Mouse (Mus musculus) embryo, embryonic 10.5 days (tissue): ENCODE results near the gene Itpr2.

Experiments
- DNase-seq: peaks from one replicate; pipeline ENCODE4 v3.0.0-alpha.2; 2015; ENCODE audit warnings: low spot score

Gene Itpr2

DNA sequence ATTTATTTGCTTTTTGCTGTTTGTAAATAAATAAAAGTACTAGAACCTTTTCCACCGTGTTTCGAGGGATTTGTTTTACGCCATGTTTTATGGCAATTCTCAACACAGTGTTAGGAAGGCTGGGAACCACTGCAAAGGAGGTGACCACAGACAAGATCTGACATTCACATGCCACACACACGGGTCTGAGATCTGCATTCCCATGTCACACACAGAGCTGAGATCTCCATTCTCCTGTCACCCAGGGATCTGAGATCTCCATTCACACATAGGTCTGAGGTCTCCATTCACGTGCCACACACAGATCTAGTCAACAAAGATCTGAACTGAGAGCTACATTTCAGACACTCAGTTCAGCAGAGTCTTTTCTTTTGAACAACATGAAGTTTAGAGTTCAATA, 282.0 kb downstream of the Itpr2 start:
- DNase-seq = no peak

DNA sequence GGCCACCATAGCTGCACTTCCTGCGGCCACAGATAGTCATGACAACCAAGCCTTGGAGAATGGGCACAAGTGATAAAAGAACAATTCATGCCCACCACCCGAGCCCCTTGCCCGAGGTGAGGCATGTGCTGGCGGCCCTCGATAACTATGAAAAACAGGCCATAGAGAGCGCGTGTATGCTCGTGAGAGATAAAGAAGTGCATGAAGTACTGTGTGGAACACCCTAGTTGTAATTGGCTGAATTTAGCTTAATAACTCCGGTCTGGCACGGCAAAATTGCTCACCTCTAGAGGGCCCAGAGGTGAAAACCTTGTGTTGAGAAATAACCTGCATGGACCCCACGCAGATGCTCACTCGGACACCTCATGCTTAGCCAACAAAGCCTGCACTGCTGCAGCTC, 282.5 kb downstream of the Itpr2 start:
- no peak for DNase-seq

DNA sequence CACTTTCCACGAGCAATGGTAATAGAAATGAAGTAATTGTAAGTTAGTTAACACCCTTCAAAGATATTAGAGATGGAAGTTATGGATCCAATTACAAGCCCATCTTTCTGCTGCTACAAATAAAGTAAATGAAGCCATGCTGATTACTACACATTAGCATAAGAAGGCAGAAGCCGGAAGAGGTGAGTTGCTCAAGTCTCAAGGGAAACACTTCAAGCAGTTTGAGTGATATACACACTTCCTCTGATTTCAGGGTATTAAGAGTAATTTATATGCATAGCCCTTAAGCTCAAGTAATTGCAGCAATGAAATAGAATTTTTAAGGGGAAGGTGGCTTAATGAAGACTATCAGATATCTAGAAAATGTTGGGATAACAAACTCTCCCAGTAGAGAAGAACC, 286.7 kb downstream of the Itpr2 start:
- DNase-seq = no peak

DNA sequence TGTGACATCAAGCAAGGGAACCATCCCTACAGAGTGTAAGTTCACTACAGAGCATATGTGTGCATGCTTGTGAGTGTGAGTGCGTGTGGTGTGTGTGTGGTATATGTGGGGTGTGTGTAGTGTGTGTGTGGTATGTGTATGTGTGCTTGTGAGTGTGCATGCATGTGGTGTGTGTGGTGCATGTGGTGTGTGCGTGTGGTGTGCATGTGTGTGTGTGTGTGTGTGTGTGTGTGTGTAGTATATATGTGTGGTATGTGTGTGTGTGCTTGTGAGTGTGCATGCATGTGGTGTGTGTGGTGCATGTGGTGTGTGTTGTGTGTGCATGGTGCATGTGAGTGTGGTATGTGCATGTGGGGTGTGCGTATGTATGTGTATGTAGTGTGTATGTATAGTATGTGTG, 289.7 kb downstream of the Itpr2 start:
- DNase-seq = no peak

- DNase-seq = no peak
These were observed 290.8 kb downstream of the Itpr2 start for GRCm38 (mm10) chr6:146211233-146211632.

DNA sequence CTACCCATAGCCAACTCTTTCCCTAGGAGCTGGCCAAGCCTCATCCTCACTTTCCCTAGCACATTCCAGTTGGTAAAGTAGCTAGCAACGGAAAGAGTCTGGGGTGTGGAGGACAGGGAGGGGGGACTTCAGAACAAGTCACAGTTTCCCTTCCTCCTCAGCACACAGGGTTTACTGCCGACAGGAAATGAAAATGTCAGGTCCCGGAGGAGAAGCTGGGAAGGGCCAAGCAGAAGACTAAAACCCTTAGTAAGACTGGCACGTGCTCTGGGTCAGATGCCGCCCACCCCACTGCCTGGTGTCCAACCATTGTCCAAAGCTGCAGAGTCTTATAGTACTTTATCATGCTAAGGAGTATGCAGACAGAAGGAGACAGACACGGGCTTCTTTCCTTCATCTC, 293.0 kb downstream of the Itpr2 start:
- DNase-seq = no peak

- DNase-seq = no peak
These were observed 294.6 kb downstream of the Itpr2 start for GRCm38 (mm10) chr6:146207204-146207959.

GRCm38 (mm10) chr6:146205136-146205535, 296.9 kb downstream of the Itpr2 start:
- no peak for DNase-seq

DNA sequence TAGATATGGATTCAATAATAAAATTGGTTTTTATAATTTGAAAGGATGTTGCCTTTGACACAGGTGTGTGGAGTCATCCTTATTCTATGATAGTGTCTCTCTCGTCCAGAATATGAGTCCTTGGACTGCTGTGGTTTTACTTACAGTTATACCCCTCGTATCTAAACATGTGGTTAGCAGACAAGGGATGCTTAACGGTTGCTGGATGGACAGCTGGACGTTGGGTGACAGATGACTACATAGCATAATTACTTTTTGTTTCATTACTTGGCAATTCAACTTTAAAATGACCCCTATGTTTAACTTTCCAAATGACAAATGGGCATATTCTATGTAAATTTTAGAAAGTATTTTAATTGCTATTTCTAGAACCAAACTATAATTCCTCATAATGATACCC, 297.6 kb downstream of the Itpr2 start:
- no peak for DNase-seq

GRCm38 (mm10) chr6:146197868-146198379, 304.1 kb downstream of the Itpr2 start:
- no peak for DNase-seq

GRCm38 (mm10) chr6:146196701-146197100, 305.3 kb downstream of the Itpr2 start:
- no peak for DNase-seq

- DNase-seq = no peak
These were observed 306.1 kb downstream of the Itpr2 start for GRCm38 (mm10) chr6:146195854-146196457.

- DNase-seq = no peak
These were observed 310.1 kb downstream of the Itpr2 start for GRCm38 (mm10) chr6:146191931-146192330.

DNA sequence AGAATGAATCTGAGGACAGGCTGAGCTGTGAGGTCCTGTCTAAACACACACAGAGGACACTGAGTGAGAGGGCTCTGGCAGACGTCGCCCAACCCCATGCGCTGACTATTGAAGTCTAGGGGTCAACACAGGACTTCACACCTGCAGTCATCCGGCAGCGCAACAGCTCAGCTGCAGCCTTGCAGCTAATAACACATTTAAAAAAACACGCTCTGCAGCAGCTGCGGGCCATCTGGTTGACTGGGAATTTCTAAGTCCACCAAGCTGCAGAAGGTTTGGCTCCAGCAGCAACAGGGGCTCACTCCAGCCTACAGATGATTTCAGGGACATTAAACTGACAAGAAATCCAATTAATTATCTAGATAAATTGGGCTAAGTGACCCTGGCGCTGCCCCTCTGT, 312.0 kb downstream of the Itpr2 start:
- DNase-seq = peak; percentile 65

DNA sequence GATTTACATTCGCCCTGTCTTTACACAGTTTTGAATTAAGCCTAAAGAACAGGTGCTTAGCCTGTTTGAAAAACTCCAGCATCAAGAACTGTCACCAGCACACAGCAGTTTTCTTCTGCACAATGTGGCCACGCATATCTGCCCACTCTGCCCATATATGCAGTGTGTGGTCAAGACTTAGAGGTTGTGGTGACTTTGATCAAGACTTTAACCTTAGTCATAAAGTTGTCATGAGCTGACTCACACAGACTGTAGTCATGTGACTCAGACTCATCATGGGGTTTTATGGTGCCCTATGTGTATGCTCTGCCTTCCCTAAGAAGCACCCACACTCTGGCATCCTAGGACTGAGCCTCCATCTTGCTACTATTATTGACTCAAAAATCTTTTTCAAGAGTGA, 316.5 kb downstream of the Itpr2 start:
- no peak for DNase-seq

DNA sequence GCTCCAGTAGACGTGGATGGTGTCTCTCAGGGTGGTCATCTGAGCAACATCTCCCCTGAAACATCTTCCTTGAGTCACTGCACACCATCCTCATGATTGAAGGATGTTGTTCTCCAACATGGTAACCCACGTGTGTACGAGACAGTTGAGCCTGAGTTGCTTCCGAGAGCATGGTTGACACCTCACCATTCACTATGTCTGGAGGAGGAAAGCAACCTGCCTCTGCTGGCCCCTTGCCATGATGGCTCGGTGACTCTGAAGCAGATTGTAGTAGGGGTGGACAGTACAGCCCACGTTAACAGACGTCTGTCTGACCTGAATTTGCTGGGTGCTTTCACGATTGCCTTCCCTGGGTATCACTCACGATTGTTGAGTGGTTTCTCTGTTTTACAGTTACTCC, 317.3 kb downstream of the Itpr2 start:
- no peak for DNase-seq

- no peak for DNase-seq
These were observed 327.3 kb downstream of the Itpr2 start for GRCm38 (mm10) chr6:146174644-146175250.

DNA sequence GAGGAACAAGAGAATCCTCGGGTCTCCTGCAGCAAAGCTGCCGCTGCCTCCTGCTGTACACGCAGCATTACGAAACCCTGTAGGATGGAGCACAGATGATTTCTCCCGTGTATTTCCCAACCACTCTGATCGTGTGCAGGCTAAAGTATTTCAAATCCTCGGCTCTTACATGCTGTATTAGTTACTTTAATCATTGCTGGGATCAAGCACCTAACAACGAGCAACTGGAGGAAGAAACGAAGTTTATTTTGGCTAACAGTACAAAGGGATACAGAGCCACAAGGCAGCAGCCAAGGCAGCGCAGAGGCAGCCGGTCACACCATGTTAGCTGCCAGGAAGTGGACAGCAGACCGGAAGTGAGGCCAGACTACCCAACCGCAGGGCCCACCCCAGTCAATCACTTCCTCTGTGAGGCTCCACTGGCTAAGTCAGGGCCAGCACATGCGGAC, 331.4 kb downstream of the Itpr2 start:
- DNase-seq = no peak

GRCm38 (mm10) chr6:146167207-146167606, 334.8 kb downstream of the Itpr2 start:
- DNase-seq = no peak

- no peak for DNase-seq
These were observed 342.4 kb downstream of the Itpr2 start for GRCm38 (mm10) chr6:146159641-146160040.

DNA sequence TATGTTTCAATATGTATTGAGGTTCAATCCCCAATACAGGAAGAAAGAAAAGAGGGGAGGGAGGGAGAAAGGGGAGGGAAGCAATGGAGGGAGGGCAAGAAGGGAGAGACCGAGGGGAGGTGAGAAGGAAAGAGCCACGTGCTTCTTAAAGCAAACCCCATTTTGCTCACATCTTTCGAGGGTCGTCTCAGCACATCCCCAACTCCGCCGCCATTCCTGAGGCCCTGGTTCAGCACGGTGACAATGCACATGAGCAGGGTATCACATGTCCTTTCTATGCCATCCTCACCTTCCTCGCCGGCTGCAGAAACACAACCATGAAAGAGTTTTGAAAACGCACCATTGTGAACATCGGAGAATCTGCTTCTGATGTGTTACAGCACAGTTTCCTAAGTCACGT, 343.3 kb downstream of the Itpr2 start:
- no peak for DNase-seq

DNA sequence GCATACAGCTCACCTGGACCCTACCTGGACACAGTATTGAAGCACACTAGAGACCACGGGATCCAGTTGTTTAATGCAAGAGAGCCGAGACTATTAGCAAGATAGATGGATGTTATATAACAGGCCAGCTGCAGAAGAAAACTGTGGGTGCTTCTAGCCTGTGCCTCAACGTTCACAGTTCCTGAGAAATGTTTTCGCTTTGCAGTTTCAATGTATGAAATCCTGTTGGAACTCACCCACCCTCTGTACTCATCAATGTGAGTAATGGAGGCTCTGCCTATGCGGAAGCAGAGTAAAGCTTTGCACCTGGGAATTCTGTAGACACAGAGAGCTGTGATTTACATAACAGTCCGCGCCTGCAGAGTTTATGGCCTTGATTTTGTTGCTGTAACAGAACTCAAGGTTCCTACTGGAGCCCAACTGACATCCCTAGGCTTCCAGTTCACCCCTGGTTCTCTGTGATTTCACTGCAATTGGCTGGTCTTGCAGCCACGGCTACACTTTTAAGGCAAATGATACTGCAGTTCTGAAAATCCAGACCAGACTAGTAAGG, 344.0 kb downstream of the Itpr2 start:
- no peak for DNase-seq

GRCm38 (mm10) chr6:146157099-146157498, 344.9 kb downstream of the Itpr2 start:
- no peak for DNase-seq
